Mouse (Mus musculus) heart, adult 2 months (tissue): ENCODE results near the gene Eya2.

Experiments used
- CTCF ChIP-seq: fragments of 200-600 bp; IDR thresholded peaks from 2 replicates; pipeline ENCODE4 v1.8.1; 2022; ENCODE audit warnings: antibody characterized with exemption, mild to moderate bottlenecking, moderate library complexity
- EP300 ChIP-seq: fragments of 200-500 bp; IDR thresholded peaks from 2 replicates; pipeline ENCODE4 v1.6.1; 2011; ENCODE audit warnings: low read depth, low read length, control low read depth; ENCODE audit not compliant: insufficient read depth
- POLR2A ChIP-seq: fragments of 200-500 bp; IDR thresholded peaks from 2 replicates; pipeline ENCODE4 v1.6.1; 2011; ENCODE audit warnings: mild to moderate bottlenecking, low read depth, low read length, control low read depth; ENCODE audit not compliant: insufficient read depth

DNA sequence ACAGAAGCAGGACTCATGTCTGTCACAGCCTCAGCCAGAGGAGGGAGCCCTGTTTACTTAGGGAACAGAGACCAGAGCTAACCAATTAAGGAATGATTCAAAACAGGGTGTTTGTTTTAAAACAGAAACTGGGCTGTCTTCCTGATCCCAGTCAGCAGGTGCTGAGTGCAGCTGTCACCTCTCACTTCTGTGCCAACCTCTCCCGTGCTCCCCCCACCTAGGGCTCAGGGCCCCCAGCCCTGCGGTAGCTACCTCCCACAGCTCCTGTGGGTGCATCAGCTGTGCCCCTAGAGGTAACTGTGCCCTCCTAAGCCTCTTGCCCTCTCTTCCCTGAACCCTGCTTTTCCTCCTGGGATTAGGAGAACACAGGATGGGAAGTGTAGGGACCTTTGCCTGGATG, 141.5 kb downstream of the Eya2 start:
- no peak for TF ChIP-seq CTCF
- TF ChIP-seq POLR2A: no peak
- TF ChIP-seq EP300: no peak
